Comparison of ENCODE assay signal across 8 mouse cellular contexts in genomic region chr17:71184356-71185111, GRCm38 (mm10). TPM values are rescaled to one million over a fixed set of nuclear protein-coding genes. Genes with fewer than 3 reads are reported as not detected.
DNase-seq lines count a peak whose midpoint lies in the region; ATAC-seq lines count a peak whose summit lies in the region.

No protein-coding gene starts in this region.

- H3K27me3 ChIP-seq in embryonic facial prominence, embryonic 12.5 days = no peaks in the 10 kb centered on the region
- no peaks in the 10 kb centered on the region for H3K27me3 ChIP-seq in hindbrain, embryonic 16.5 days (replicated peaks; ENCODE audit: control insufficient read depth, insufficient read depth, low read length)
- H3K27me3 ChIP-seq in liver, embryonic 11.5 days (replicated peaks; ENCODE audit: control insufficient read depth, insufficient read depth, low read length) = no peaks in the 10 kb centered on the region
- no peaks in the 10 kb centered on the region for H3K27me3 ChIP-seq in neural tube, embryonic 11.5 days (ENCODE audit: control insufficient read depth, insufficient read depth, low read length)

- peak overlapping the region; percentile 93 for H3K27ac ChIP-seq in embryonic facial prominence, embryonic 12.5 days
- peak overlapping the region; percentile 49; the same call in 1 of the 2 replicates for H3K27ac ChIP-seq in hindbrain, embryonic 16.5 days (ENCODE audit: low read depth, low read length)
- peak overlapping the region; percentile 95 for H3K27ac ChIP-seq in liver, embryonic 11.5 days (ENCODE audit: low read depth, low read length)
- no peak overlapping the region for H3K27ac ChIP-seq in neural tube, embryonic 11.5 days (ENCODE audit: low read depth, low read length)

- peak overlapping the region; percentile 78 for H3K4me2 ChIP-seq in embryonic facial prominence, embryonic 12.5 days (replicated peaks)
- peak overlapping the region; percentile 86 for H3K4me2 ChIP-seq in hindbrain, embryonic 16.5 days (ENCODE audit: low read length)
- peak overlapping the region; percentile 96 for H3K4me2 ChIP-seq in liver, embryonic 11.5 days
- H3K4me2 ChIP-seq in neural tube, embryonic 11.5 days (ENCODE audit: low read depth) = peak overlapping the region; percentile 83

- H3K36me3 ChIP-seq in embryonic facial prominence, embryonic 12.5 days = no peaks in the 10 kb centered on the region
- no peaks in the 10 kb centered on the region for H3K36me3 ChIP-seq in hindbrain, embryonic 16.5 days (ENCODE audit: control insufficient read depth, insufficient read depth, low read length)
- no peaks in the 10 kb centered on the region for H3K36me3 ChIP-seq in liver, embryonic 11.5 days (ENCODE audit: control insufficient read depth, insufficient read depth, low read length)
- H3K36me3 ChIP-seq in neural tube, embryonic 11.5 days (ENCODE audit: control insufficient read depth, insufficient read depth, low read length) = no peaks in the 10 kb centered on the region

- 8% methylated on average over 22 of the region's 22 CpGs for whole genome bisulfite sequencing in embryonic facial prominence, embryonic 12.5 days
- 6% methylated on average over 22 of the region's 22 CpGs for WGBS in hindbrain, embryonic 16.5 days
- 14% methylated on average over 22 of the region's 22 CpGs for WGBS in liver, embryonic 11.5 days
- 19% methylated on average over 22 of the region's 22 CpGs for WGBS in neural tube, embryonic 11.5 days

- H3K4me1 ChIP-seq in embryonic facial prominence, embryonic 12.5 days = peaks cover 22% of the 10 kb centered on the region
- H3K4me1 ChIP-seq in hindbrain, embryonic 16.5 days (ENCODE audit: control insufficient read depth, insufficient read depth, low read depth, low read length) = peaks cover 17% of the 10 kb centered on the region
- H3K4me1 ChIP-seq in liver, embryonic 11.5 days (replicated peaks; ENCODE audit: control insufficient read depth, insufficient read depth, low read length) = peaks cover 41% of the 10 kb centered on the region
- H3K4me1 ChIP-seq in neural tube, embryonic 11.5 days (ENCODE audit: control insufficient read depth, insufficient read depth, low read length) = peaks cover 9% of the 10 kb centered on the region

- peak overlapping the region; percentile 92 for H3K9ac ChIP-seq in embryonic facial prominence, embryonic 12.5 days
- peak overlapping the region; percentile 91 for H3K9ac ChIP-seq in hindbrain, embryonic 16.5 days (ENCODE audit: low read depth, low read length)
- peak overlapping the region; percentile 83 for H3K9ac ChIP-seq in liver, embryonic 11.5 days (ENCODE audit: low read depth, low read length)
- H3K9ac ChIP-seq in neural tube, embryonic 11.5 days (ENCODE audit: low read length) = peak overlapping the region; percentile 86

- DNase-seq in adrenal gland, adult 2 months = peak; percentile 52
- no peak for DNase-seq in adrenal gland, adult 18-20 months (ENCODE audit: low spot score in 2 of 2)
- peak; percentile 62 to 63 for DNase-seq in B cell, adult 2 months
- DNase-seq in liver, embryonic 11.5 days (ENCODE audit: low spot score) = no peak
- DNase-seq in neural tube, embryonic 11.5 days (ENCODE audit: low spot score) = no peak
- DNase-seq in yolk sac, embryonic 10.5 days (ENCODE audit: low spot score) = peak; percentile 19

- H3K4me3 ChIP-seq in embryonic facial prominence, embryonic 12.5 days = peak overlapping the region; percentile 83
- peak overlapping the region; percentile 81 for H3K4me3 ChIP-seq in hindbrain, embryonic 16.5 days (ENCODE audit: low read length)
- H3K4me3 ChIP-seq in liver, embryonic 11.5 days (ENCODE audit: low read depth, low read length) = peak overlapping the region; percentile 75
- H3K4me3 ChIP-seq in neural tube, embryonic 11.5 days (ENCODE audit: low read depth, low read length) = peak overlapping the region; percentile 86

- no peak for ATAC-seq in embryonic facial prominence, embryonic 12.5 days (ENCODE audit: insufficient number of reproducible peaks, insufficient read depth, low FRiP score, low TSS enrichment)
- ATAC-seq in hindbrain, embryonic 16.5 days = no peak
- ATAC-seq in liver, embryonic 11.5 days (replicated peaks; ENCODE audit: low FRiP score) = no peak
- no peak for ATAC-seq in neural tube, embryonic 11.5 days (ENCODE audit: insufficient read depth, low FRiP score, low TSS enrichment)

- H3K9me3 ChIP-seq in embryonic facial prominence, embryonic 12.5 days = no peaks in the 10 kb centered on the region
- H3K9me3 ChIP-seq in hindbrain, embryonic 16.5 days (ENCODE audit: control insufficient read depth, low read length) = no peaks in the 10 kb centered on the region
- no peaks in the 10 kb centered on the region for H3K9me3 ChIP-seq in liver, embryonic 11.5 days (ENCODE audit: control insufficient read depth, low read length)
- no peaks in the 10 kb centered on the region for H3K9me3 ChIP-seq in neural tube, embryonic 11.5 days (ENCODE audit: control insufficient read depth, low read length)

RNA-seq across cellular contexts. Expression of gene Lpin2, which starts 2.2 kb away (rescaled TPM):
- 10 to 100 TPM; 38.1 to 43.0 TPM for total RNA-seq in adrenal gland, adult 2 months (2021)
- 7.0 and 8.2 TPM in 2 replicates for polyA plus RNA-seq in adrenal gland, adult 2 months (2012; rRNA removed)
- total RNA-seq in adrenal gland, adult 18-20 months (2021) = 10 to 100 TPM; 34.4 to 40.1 TPM
- 59.2 and 59.4 TPM in 2 replicates for polyA plus RNA-seq in embryonic facial prominence, embryonic 12.5 days (2016; fragmentation: Nextera tagmentation; extraction: Ambion mirVana)
- 42.5 and 47.6 TPM in 2 replicates for polyA plus RNA-seq in hindbrain, embryonic 16.5 days (2015; fragmentation: Nextera tagmentation; extraction: Ambion mirVana)
- 37.7 and 37.9 TPM in 2 replicates for polyA plus RNA-seq in liver, embryonic 11.5 days (2014; fragmentation: Nextera tagmentation; extraction: Ambion mirVana)
- polyA plus RNA-seq in neural tube, embryonic 11.5 days (2014; fragmentation: Nextera tagmentation; extraction: Ambion mirVana) = 37.4 and 38.3 TPM in 2 replicates

Comparison
In these comparisons a context has a peak if more than half of its experiments do, and no peak if none do; other contexts are left out.
1. DNase-seq: peak in adrenal gland, adult 2 months (single experiment), B cell, adult 2 months (2 of 2) and yolk sac, embryonic 10.5 days (single experiment); none in adrenal gland, adult 18-20 months (0 of 2), liver, embryonic 11.5 days (single experiment) and neural tube, embryonic 11.5 days (single experiment).
2. Peak in every context shown above with its lines, with median percentiles within 50 percentile points of each other: H3K4me2 ChIP-seq, H3K4me3 ChIP-seq and H3K9ac ChIP-seq.